ENCODE assay signal across 8 mouse cellular contexts in genomic region chr3:115815571-115816156, GRCm38 (mm10).
DNase-seq lines count a peak whose midpoint lies in the region; ATAC-seq and TF ChIP-seq lines count a peak whose summit lies in the region.

No protein-coding gene starts in this region.

- H3K79me2 ChIP-seq in heart, adult 2 months (replicated peaks; ENCODE audit: control insufficient read depth, insufficient read depth, low read length): no peaks in the 10 kb centered on the region

- no peak overlapping the region for H3K4me2 ChIP-seq in forebrain, embryonic 11.5 days (ENCODE audit: low read depth, low read length, severe bottlenecking)
- H3K4me2 ChIP-seq in kidney, postnatal 0 days (ENCODE audit: low read length): no peak overlapping the region
- H3K4me2 ChIP-seq in forebrain, embryonic 16.5 days (ENCODE audit: low read length): no peak overlapping the region

- peak overlapping the region; percentile 48; the same call in 1 of the 2 replicates for H3K27ac ChIP-seq in forebrain, embryonic 10.5 days
- H3K27ac ChIP-seq in forebrain, embryonic 11.5 days (ENCODE audit: low read depth, low read length): no peak overlapping the region
- peak overlapping the region; percentile 94 for H3K27ac ChIP-seq in heart, adult 2 months
- H3K27ac ChIP-seq in kidney, postnatal 0 days: peak overlapping the region; percentile 63
- H3K27ac ChIP-seq in forebrain, embryonic 16.5 days (ENCODE audit: low read length): no peak overlapping the region; the same call in 1 of the 2 replicates

- 0 out of 2 replicates have a peak, but pooled peaks have one; percentile 43 for TF ChIP-seq POLR2A in heart, adult 2 months (IDR thresholded peaks at IDR 0.05; ENCODE audit: insufficient read depth, low read depth, low read length)

- no peaks in the 10 kb centered on the region for H3K36me3 ChIP-seq in forebrain, embryonic 10.5 days (replicated peaks)
- H3K36me3 ChIP-seq in forebrain, embryonic 11.5 days (ENCODE audit: control insufficient read depth, insufficient read depth, low read length): no peaks in the 10 kb centered on the region
- H3K36me3 ChIP-seq in heart, adult 2 months (ENCODE audit: control insufficient read depth, insufficient read depth, low read length): peaks cover 4% of the 10 kb centered on the region; the same call in 1 of the 2 replicates
- H3K36me3 ChIP-seq in kidney, postnatal 0 days (ENCODE audit: insufficient read depth, low read length): no peaks in the 10 kb centered on the region
- no peaks in the 10 kb centered on the region for H3K36me3 ChIP-seq in forebrain, embryonic 16.5 days (ENCODE audit: control insufficient read depth, insufficient read depth)

- 85% methylated on average over 12 of the region's 12 CpGs for WGBS in forebrain, embryonic 10.5 days
- 80% methylated on average over 12 of the region's 12 CpGs for whole genome bisulfite sequencing in forebrain, embryonic 11.5 days
- WGBS in heart, adult 2 months: 11% methylated on average over 12 of the region's 12 CpGs
- WGBS in kidney, postnatal 0 days: 44% methylated on average over 12 of the region's 12 CpGs
- 71% methylated on average over 12 of the region's 12 CpGs for WGBS in forebrain, embryonic 16.5 days

- H3K9me3 ChIP-seq in forebrain, embryonic 10.5 days: no peaks in the 10 kb centered on the region
- H3K9me3 ChIP-seq in forebrain, embryonic 11.5 days (ENCODE audit: control insufficient read depth, low read length): no peaks in the 10 kb centered on the region
- no peaks in the 10 kb centered on the region for H3K9me3 ChIP-seq in kidney, postnatal 0 days (replicated peaks; ENCODE audit: low read length)
- no peaks in the 10 kb centered on the region for H3K9me3 ChIP-seq in forebrain, embryonic 16.5 days (ENCODE audit: control insufficient read depth, low read length)

- no peak for TF ChIP-seq CTCF in heart, adult 2 months (IDR thresholded peaks at IDR 0.05)
- no peak for TF ChIP-seq CTCF in kidney, postnatal 0 days (IDR thresholded peaks at IDR 0.05; ENCODE audit: low read depth)

- H3K9ac ChIP-seq in forebrain, embryonic 11.5 days (ENCODE audit: low read length): no peak overlapping the region
- peak overlapping the region; percentile 48 for H3K9ac ChIP-seq in heart, adult 2 months (ENCODE audit: low read depth, low read length)
- H3K9ac ChIP-seq in kidney, postnatal 0 days (ENCODE audit: low read depth, low read length): no peak overlapping the region
- no peak overlapping the region for H3K9ac ChIP-seq in forebrain, embryonic 16.5 days (replicated peaks; ENCODE audit: low read depth, low read length)

- peaks cover 3% of the 10 kb centered on the region; the same call in 1 of the 2 replicates for H3K4me1 ChIP-seq in forebrain, embryonic 10.5 days
- 0 out of 2 replicates have a peak, but pooled peaks cover 1% of the 10 kb centered on the region for H3K4me1 ChIP-seq in forebrain, embryonic 11.5 days (replicated peaks; ENCODE audit: control insufficient read depth, insufficient read depth, low read length)
- peaks cover 18% of the 10 kb centered on the region for H3K4me1 ChIP-seq in heart, adult 2 months (ENCODE audit: control insufficient read depth, insufficient read depth, low read length)
- H3K4me1 ChIP-seq in kidney, postnatal 0 days (replicated peaks; ENCODE audit: insufficient read depth, low read length): no peaks in the 10 kb centered on the region; the same call in 1 of the 2 replicates
- no peaks in the 10 kb centered on the region for H3K4me1 ChIP-seq in forebrain, embryonic 16.5 days (replicated peaks; ENCODE audit: control insufficient read depth, insufficient read depth, low read length)

- no peak overlapping the region for H3K4me3 ChIP-seq in forebrain, embryonic 10.5 days
- H3K4me3 ChIP-seq in forebrain, embryonic 11.5 days (ENCODE audit: low read depth, low read length): no peak overlapping the region
- peak overlapping the region; percentile 11 for H3K4me3 ChIP-seq in heart, adult 2 months
- H3K4me3 ChIP-seq in kidney, postnatal 0 days (replicated peaks; ENCODE audit: low read depth, low read length): no peak overlapping the region
- no peak overlapping the region for H3K4me3 ChIP-seq in forebrain, embryonic 16.5 days (replicated peaks; ENCODE audit: low read length)

- H3K27me3 ChIP-seq in forebrain, embryonic 10.5 days (ENCODE audit: poor library complexity, severe bottlenecking): no peaks in the 10 kb centered on the region
- H3K27me3 ChIP-seq in forebrain, embryonic 11.5 days (ENCODE audit: control insufficient read depth, insufficient read depth, low read length): no peaks in the 10 kb centered on the region
- H3K27me3 ChIP-seq in heart, adult 2 months (ENCODE audit: control insufficient read depth, insufficient read depth, low read length): no peaks in the 10 kb centered on the region
- H3K27me3 ChIP-seq in kidney, postnatal 0 days (ENCODE audit: insufficient read depth, low read length): no peaks in the 10 kb centered on the region
- no peaks in the 10 kb centered on the region for H3K27me3 ChIP-seq in forebrain, embryonic 16.5 days (replicated peaks; ENCODE audit: control insufficient read depth, insufficient read depth, low read length)

- intact Hi-C loops in heart, adult 2 months (cut with DNase I): loop anchor here (1.0 to 5.0 kb wide), 4 partner anchors 23 to 103 kb away; partner anchors contain the start of gene Dph5

- no peak; the same call in 1 of the 2 replicates for TF ChIP-seq EP300 in heart, adult 2 months (IDR thresholded peaks at IDR 0.05; ENCODE audit: insufficient read depth, low read depth, low read length)

- no peak for DNase-seq in forebrain, embryonic 10.5 days (ENCODE audit: extremely low spot score, low spot score)
- no peak for DNase-seq in forebrain, embryonic 11.5 days (ENCODE audit: low spot score)
- DNase-seq in heart, adult 2 months: peak; percentile 50 to 71
- DNase-seq in kidney, postnatal 0 days (ENCODE audit: low spot score): peak; percentile 45
- peak; percentile 77 for DNase-seq in lung, postnatal 25 days (ENCODE audit: low spot score)
- DNase-seq in thymus, postnatal 10 days (ENCODE audit: low spot score in 2 of 2): peak; percentile 47 to 49
- no peak for DNase-seq in embryo, embryonic 10 days (ENCODE audit: low spot score)

- no peak for ATAC-seq in forebrain, embryonic 11.5 days (replicated peaks; ENCODE audit: low FRiP score)
- no peak for ATAC-seq in kidney, postnatal 0 days (replicated peaks; ENCODE audit: low FRiP score, low read depth)
- no peak for ATAC-seq in forebrain, embryonic 16.5 days

Comparison
In these comparisons a context has a peak if more than half of its experiments do, and no peak if none do; other contexts are left out.
1. H3K27ac ChIP-seq: peak in forebrain, embryonic 10.5 days (single experiment), heart, adult 2 months (single experiment) and kidney, postnatal 0 days (single experiment); none in forebrain, embryonic 11.5 days (single experiment) and forebrain, embryonic 16.5 days (single experiment).
2. DNase-seq: peak in heart, adult 2 months (2 of 2), kidney, postnatal 0 days (single experiment), lung, postnatal 25 days (single experiment) and thymus, postnatal 10 days (2 of 2); none in forebrain, embryonic 10.5 days (single experiment), forebrain, embryonic 11.5 days (single experiment) and embryo, embryonic 10 days (single experiment).